Mouse (Mus musculus): ENCODE measurements around the gene Cadps. TPM values are rescaled to one million over a fixed set of nuclear protein-coding genes. Genes with fewer than 3 reads are reported as not detected.

Cadps gene
- polyA plus RNA-seq, 1 experiment from 2014 or later: 15.1 TPM

GRCm38 (mm10) chr14:12624256-12625130, 198.4 kb downstream of the Cadps start:
- Histone ChIP-seq H3K9me3 (no peaks in the 10 kb centered on the region), H3K9ac (no peak overlapping the region), H3K4me1 (no peaks in the 10 kb centered on the region), H3K36me3 (replicated peaks) (no peaks in the 10 kb centered on the region), H3K27me3 (no peaks in the 10 kb centered on the region), H3K4me3 (replicated peaks) (no peak overlapping the region), H3K27ac (no peak overlapping the region), H3K4me2 (no peak overlapping the region)
- ATAC-seq (ENCODE audit: low FRiP score): peak; percentile 55; the same call in 1 of the 2 replicates
- WGBS: 72% methylated on average over 11 of the region's 11 CpGs

- no peaks in the 10 kb centered on the region for H3K27me3 ChIP-seq
- no peak for ATAC-seq (ENCODE audit: low FRiP score)
Measured at GRCm38 (mm10) chr14:12607025-12607424, 215.9 kb downstream of the Cadps start.

GRCm38 (mm10) chr14:12606202-12606601, 216.7 kb downstream of the Cadps start:
- 75% methylated on average over 4 of the region's 4 CpGs for WGBS
- no peaks in the 10 kb centered on the region for H3K9me3 ChIP-seq
- H3K36me3 ChIP-seq (replicated peaks): 0 out of 2 replicates have a peak, but pooled peaks cover 3% of the 10 kb centered on the region
- no peak overlapping the region for H3K4me3 ChIP-seq (replicated peaks)
- no peak overlapping the region for H3K27ac ChIP-seq
- no peak overlapping the region for H3K9ac ChIP-seq
- no peaks in the 10 kb centered on the region for H3K4me1 ChIP-seq
- no peaks in the 10 kb centered on the region for H3K27me3 ChIP-seq
- no peak for ATAC-seq (ENCODE audit: low FRiP score)
- H3K4me2 ChIP-seq: no peak overlapping the region

More at GRCm38 (mm10) chr14:12607025-12607424, 215.9 kb downstream of the Cadps start:
- Histone ChIP-seq H3K4me2 (no peak overlapping the region), H3K9me3 (no peaks in the 10 kb centered on the region), H3K4me3 (replicated peaks) (no peak overlapping the region), H3K9ac (no peak overlapping the region), H3K36me3 (replicated peaks) (0 out of 2 replicates have a peak, but pooled peaks cover 1% of the 10 kb centered on the region), H3K27ac (no peak overlapping the region), H3K4me1 (no peaks in the 10 kb centered on the region)
- WGBS: 88% methylated on average over 4 of the region's 4 CpGs

- H3K9ac ChIP-seq: no peak overlapping the region
- WGBS: 95% methylated on average over 2 of the region's 2 CpGs
Measured at GRCm38 (mm10) chr14:12602080-12602479, 220.8 kb downstream of the Cadps start.

DNA sequence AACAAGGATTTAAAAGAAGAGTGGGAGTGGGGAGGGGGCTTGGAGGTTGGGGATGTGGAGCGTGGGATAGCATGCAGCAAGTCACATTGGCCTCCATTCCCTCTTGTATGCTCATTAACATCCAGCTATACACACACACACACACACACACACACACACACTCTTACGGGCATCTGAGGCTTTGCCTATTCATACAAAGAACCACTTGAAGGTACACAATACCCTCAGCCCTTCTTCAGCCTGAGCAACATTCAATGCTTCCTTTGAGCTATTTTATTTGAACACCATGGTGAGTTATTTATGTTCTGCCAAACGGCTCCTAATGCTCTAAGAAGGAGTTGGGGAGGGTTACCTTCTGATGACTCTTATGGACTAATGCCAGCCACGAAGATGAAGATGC, 227.6 kb downstream of the Cadps start:
- 16% methylated on average over 4 of the region's 4 CpGs for WGBS
- Histone ChIP-seq H3K27me3 (no peaks in the 10 kb centered on the region), H3K9ac (no peak overlapping the region), H3K4me1 (peaks cover 8% of the 10 kb centered on the region; the same call in 1 of the 2 replicates), H3K4me3 (replicated peaks) (no peak overlapping the region), H3K36me3 (replicated peaks) (no peaks in the 10 kb centered on the region), H3K4me2 (no peak overlapping the region), H3K9me3 (no peaks in the 10 kb centered on the region), H3K27ac (no peak overlapping the region)
- ATAC-seq (ENCODE audit: low FRiP score): peak; percentile 88

More at GRCm38 (mm10) chr14:12602080-12602479, 220.8 kb downstream of the Cadps start:
- Histone ChIP-seq H3K4me1 (no peaks in the 10 kb centered on the region), H3K4me3 (replicated peaks) (no peak overlapping the region), H3K9me3 (no peaks in the 10 kb centered on the region), H3K36me3 (replicated peaks) (0 out of 2 replicates have a peak, but pooled peaks cover 3% of the 10 kb centered on the region), H3K27me3 (no peaks in the 10 kb centered on the region), H3K27ac (no peak overlapping the region), H3K4me2 (no peak overlapping the region)
- ATAC-seq (ENCODE audit: low FRiP score): no peak

DNA sequence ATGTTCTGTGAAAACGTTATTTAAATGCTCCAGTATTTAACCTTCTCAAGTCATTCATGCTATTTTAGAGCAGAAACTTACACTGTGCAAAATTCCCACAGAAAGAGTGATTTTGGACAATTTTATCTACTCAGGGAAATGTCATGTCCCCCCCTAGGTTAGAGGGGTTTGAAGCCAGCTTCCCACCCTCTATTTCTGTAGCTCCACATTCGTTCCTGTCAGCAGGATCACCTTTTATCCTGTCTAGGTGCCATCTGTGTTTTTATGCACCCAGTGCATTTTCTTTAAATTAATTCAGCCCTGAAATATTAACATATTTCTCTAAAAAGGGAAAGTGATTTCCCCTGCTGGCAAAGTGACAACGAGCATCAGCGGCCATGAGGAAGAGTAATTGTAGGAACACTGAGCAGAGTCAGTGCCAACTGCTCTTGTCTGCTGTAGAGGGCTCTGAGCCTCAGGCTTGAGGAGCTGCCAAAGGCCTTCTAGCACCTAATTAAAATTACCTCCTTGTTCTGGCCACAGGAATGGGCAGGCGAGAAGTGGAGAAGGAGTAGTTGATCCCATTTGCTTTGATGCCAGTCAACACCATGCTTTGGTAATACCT, 230.3 kb downstream of the Cadps start:
- Histone ChIP-seq H3K4me3 (replicated peaks) (no peak overlapping the region), H3K36me3 (replicated peaks) (no peaks in the 10 kb centered on the region), H3K27me3 (no peaks in the 10 kb centered on the region), H3K4me2 (no peak overlapping the region), H3K27ac (no peak overlapping the region), H3K4me1 (peaks cover 8% of the 10 kb centered on the region; the same call in 1 of the 2 replicates), H3K9ac (no peak overlapping the region), H3K9me3 (no peaks in the 10 kb centered on the region)
- no peak for ATAC-seq (ENCODE audit: low FRiP score)
- 68% methylated on average over 5 of the region's 5 CpGs for WGBS

GRCm38 (mm10) chr14:12591829-12592228, 231.1 kb downstream of the Cadps start:
- no peak overlapping the region for H3K9ac ChIP-seq
- no peaks in the 10 kb centered on the region for H3K36me3 ChIP-seq (replicated peaks)
- H3K4me2 ChIP-seq: no peak overlapping the region
- no peaks in the 10 kb centered on the region for H3K9me3 ChIP-seq
- ATAC-seq (ENCODE audit: low FRiP score): no peak
- peaks cover 8% of the 10 kb centered on the region; the same call in 1 of the 2 replicates for H3K4me1 ChIP-seq
- no peak overlapping the region for H3K4me3 ChIP-seq (replicated peaks)
- no peaks in the 10 kb centered on the region for H3K27me3 ChIP-seq
- no peak overlapping the region for H3K27ac ChIP-seq

- Histone ChIP-seq H3K36me3 (replicated peaks) (no peaks in the 10 kb centered on the region), H3K4me2 (no peak overlapping the region), H3K4me1 (peaks cover 8% of the 10 kb centered on the region; the same call in 1 of the 2 replicates), H3K4me3 (replicated peaks) (no peak overlapping the region), H3K27me3 (no peaks in the 10 kb centered on the region), H3K27ac (no peak overlapping the region), H3K9me3 (no peaks in the 10 kb centered on the region), H3K9ac (no peak overlapping the region)
- ATAC-seq (ENCODE audit: low FRiP score): no peak
- WGBS: 81% methylated on average over 5 of the region's 5 CpGs
Measured at GRCm38 (mm10) chr14:12583536-12583935, 239.3 kb downstream of the Cadps start.

DNA sequence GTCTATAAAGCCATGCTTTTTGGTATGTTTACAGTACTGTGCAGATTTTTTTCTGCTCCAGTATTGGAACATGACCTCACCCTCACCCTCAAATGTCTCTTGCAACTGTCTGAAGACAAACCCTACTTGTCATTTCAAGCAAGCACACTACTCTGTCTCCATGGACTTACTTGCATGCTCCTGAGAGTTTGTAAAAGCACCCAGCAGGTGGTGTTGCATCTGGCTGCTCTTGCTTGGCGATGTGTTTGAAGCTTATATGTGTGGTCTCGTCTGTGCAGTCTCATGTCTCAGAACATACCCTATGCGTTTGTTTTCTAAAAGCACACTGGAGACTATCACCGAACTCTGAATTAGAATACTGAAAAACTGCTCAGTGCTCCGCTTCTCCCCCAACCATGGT, 241.2 kb downstream of the Cadps start:
- Histone ChIP-seq H3K9me3 (no peaks in the 10 kb centered on the region), H3K36me3 (replicated peaks) (no peaks in the 10 kb centered on the region), H3K27ac (no peak overlapping the region), H3K27me3 (no peaks in the 10 kb centered on the region), H3K9ac (no peak overlapping the region), H3K4me3 (replicated peaks) (no peak overlapping the region), H3K4me1 (peaks cover 8% of the 10 kb centered on the region; the same call in 1 of the 2 replicates), H3K4me2 (no peak overlapping the region)
- no peak for ATAC-seq (ENCODE audit: low FRiP score)
- WGBS: 85% methylated on average over 5 of the region's 5 CpGs

DNA sequence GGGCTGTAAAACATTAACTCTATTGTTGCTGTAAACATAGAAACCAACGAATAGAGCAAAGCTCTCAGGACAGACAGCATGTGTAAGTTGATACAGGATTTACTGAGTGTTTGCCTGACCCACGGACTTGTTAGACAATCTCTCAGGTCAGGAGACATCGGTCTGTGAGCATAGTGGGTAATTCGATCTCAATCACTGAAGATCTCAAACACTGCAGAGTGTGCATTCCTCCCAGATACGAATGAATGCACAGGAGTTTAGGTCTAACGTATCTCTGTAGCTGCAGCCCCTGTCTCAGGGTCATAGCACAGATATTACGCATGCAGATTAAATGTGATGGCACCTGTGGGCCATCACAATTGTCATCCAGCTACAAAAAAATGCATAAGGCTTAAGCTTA, 242.1 kb downstream of the Cadps start:
- Histone ChIP-seq H3K27me3 (no peaks in the 10 kb centered on the region), H3K27ac (no peak overlapping the region), H3K4me1 (peaks cover 8% of the 10 kb centered on the region; the same call in 1 of the 2 replicates), H3K4me2 (no peak overlapping the region), H3K9ac (no peak overlapping the region), H3K4me3 (replicated peaks) (no peak overlapping the region), H3K36me3 (replicated peaks) (no peaks in the 10 kb centered on the region), H3K9me3 (no peaks in the 10 kb centered on the region)
- no peak for ATAC-seq (ENCODE audit: low FRiP score)
- WGBS: 50% methylated on average over 7 of the region's 7 CpGs

DNA sequence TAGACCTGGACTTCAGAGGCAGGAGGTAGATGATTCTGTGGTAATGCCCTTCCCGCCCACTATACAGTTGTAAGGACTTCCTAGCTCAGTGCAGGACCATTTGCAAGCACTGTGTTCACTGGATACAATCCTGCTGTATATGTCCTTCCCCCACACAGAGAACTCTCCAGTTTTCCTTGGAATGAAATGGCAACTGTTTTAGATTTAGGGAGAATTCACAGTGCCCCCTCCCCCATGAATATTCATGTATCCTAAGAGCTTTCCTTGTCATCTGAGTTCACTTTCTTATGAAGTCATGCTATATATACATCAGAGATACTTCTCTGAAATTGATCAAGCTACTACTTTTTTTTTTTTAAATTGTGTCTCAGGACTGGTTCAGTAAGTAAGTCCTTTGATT, 244.7 kb downstream of the Cadps start:
- no peaks in the 10 kb centered on the region for H3K27me3 ChIP-seq
- no peak for ATAC-seq (ENCODE audit: low FRiP score)

GRCm38 (mm10) chr14:12577475-12578140, 245.3 kb downstream of the Cadps start:
- Histone ChIP-seq H3K36me3 (replicated peaks) (no peaks in the 10 kb centered on the region), H3K4me1 (0 out of 2 replicates have a peak, but pooled peaks cover 8% of the 10 kb centered on the region), H3K27ac (no peak overlapping the region), H3K9ac (no peak overlapping the region), H3K9me3 (no peaks in the 10 kb centered on the region), H3K4me3 (replicated peaks) (no peak overlapping the region), H3K27me3 (no peaks in the 10 kb centered on the region), H3K4me2 (no peak overlapping the region)
- ATAC-seq (ENCODE audit: low FRiP score): no peak
- WGBS: 81% methylated on average over 2 of the region's 2 CpGs

More for the DNA sequence above, 244.7 kb downstream of the Cadps start:
- H3K4me2 ChIP-seq: no peak overlapping the region
- no peak overlapping the region for H3K27ac ChIP-seq
- H3K9ac ChIP-seq: no peak overlapping the region
- H3K9me3 ChIP-seq: no peaks in the 10 kb centered on the region
- H3K36me3 ChIP-seq (replicated peaks): no peaks in the 10 kb centered on the region
- H3K4me1 ChIP-seq: 0 out of 2 replicates have a peak, but pooled peaks cover 8% of the 10 kb centered on the region
- 81% methylated on average over 1 of the region's 1 CpGs for WGBS
- H3K4me3 ChIP-seq (replicated peaks): no peak overlapping the region

All from forebrain, embryonic 12.5 days (tissue).